Mouse (Mus musculus) thymus, postnatal 36 days (tissue): ENCODE data around the gene Wdr41.

Source experiments
- DNase-seq, 2 experiments: peaks; one replicate each; pipeline ENCODE4 v3.0.0; 2022; ENCODE audit warnings: mixed read lengths in 2 of 2

Gene Wdr41

GRCm38 (mm10) chr13:95038200-95038599 is 62.1 kb downstream of the Wdr41 start:
- no peak for DNase-seq

GRCm38 (mm10) chr13:95040140-95040738 is 64.1 kb downstream of the Wdr41 start:
- no peak for DNase-seq

- DNase-seq = no peak
Measured at GRCm38 (mm10) chr13:95044108-95044507, 68.0 kb downstream of the Wdr41 start.

GRCm38 (mm10) chr13:95050398-95050797 is 74.3 kb downstream of the Wdr41 start:
- no peak for DNase-seq

- DNase-seq = no peak
Measured at GRCm38 (mm10) chr13:95052421-95052820, 76.3 kb downstream of the Wdr41 start.

- DNase-seq = no peak
Measured at GRCm38 (mm10) chr13:95055742-95056388, 79.7 kb downstream of the Wdr41 start.

- DNase-seq = no peak
Measured at GRCm38 (mm10) chr13:95056501-95057280, 80.5 kb downstream of the Wdr41 start.

- no peak for DNase-seq
Measured at GRCm38 (mm10) chr13:95058885-95059284, 82.7 kb downstream of the Wdr41 start.

- no peak for DNase-seq
Measured at GRCm38 (mm10) chr13:95063390-95064017, 87.4 kb downstream of the Wdr41 start.

GRCm38 (mm10) chr13:95067854-95068253 is 91.7 kb downstream of the Wdr41 start:
- no peak for DNase-seq

GRCm38 (mm10) chr13:95070268-95070667 is 94.1 kb downstream of the Wdr41 start:
- DNase-seq = no peak
